Mouse (Mus musculus): Measurements from ENCODE around the gene Hist1h2bn.

Hist1h2bn gene

GRCm38 (mm10) chr13:21727948-21728572 is 25.9 kb upstream of the Hist1h2bn start:
- DNase-seq (ENCODE audit: low spot score), result no peak

GRCm38 (mm10) chr13:21729544-21729943 is 24.4 kb upstream of the Hist1h2bn start:
- DNase-seq (ENCODE audit: low spot score), result no peak

- no peak for DNase-seq (ENCODE audit: low spot score)
These were observed 20.5 kb upstream of the Hist1h2bn start for GRCm38 (mm10) chr13:21733466-21733865.

- peak; percentile 91 for DNase-seq (ENCODE audit: low spot score)
These were observed 19.7 kb upstream of the Hist1h2bn start for GRCm38 (mm10) chr13:21734010-21734905.

GRCm38 (mm10) chr13:21734906-21735767 is 18.8 kb upstream of the Hist1h2bn start, which contains the start of gene Hist1h4j:
Gene Hist1h4j (plus strand): TSS chr13:21735064.
- peak; percentile 88 for DNase-seq (ENCODE audit: low spot score)

- no peak for DNase-seq (ENCODE audit: low spot score)
These were observed 8.9 kb upstream of the Hist1h2bn start for GRCm38 (mm10) chr13:21745006-21745405.

- DNase-seq (ENCODE audit: low spot score), result peak; percentile 64
These were observed 4.3 kb upstream of the Hist1h2bn start for GRCm38 (mm10) chr13:21749387-21750158.

- peak; percentile 93 for DNase-seq (ENCODE audit: low spot score)
These were observed 3.5 kb upstream of the Hist1h2bn start, which contains the start of gene Hist1h4k for GRCm38 (mm10) chr13:21750159-21751017. Gene Hist1h4k (minus strand): TSS chr13:21750505.

- DNase-seq (ENCODE audit: low spot score), result peak; percentile 54
These were observed 2.5 kb upstream of the Hist1h2bn start for GRCm38 (mm10) chr13:21751417-21751816.

GRCm38 (mm10) chr13:21751827-21752226 is 2.1 kb upstream of the Hist1h2bn start:
- DNase-seq (ENCODE audit: low spot score), result peak; percentile 47

- DNase-seq (ENCODE audit: low spot score), result no peak
These were observed 1.6 kb upstream of the Hist1h2bn start for GRCm38 (mm10) chr13:21752356-21752755.

- DNase-seq (ENCODE audit: low spot score), result peak; percentile 73
These were observed 836 bp upstream of the Hist1h2bn start for GRCm38 (mm10) chr13:21753051-21753523.

GRCm38 (mm10) chr13:21754294-21755001 is 525 bp downstream of the Hist1h2bn start:
- DNase-seq (ENCODE audit: low spot score), result peak; percentile 91

- no peak for DNase-seq (ENCODE audit: low spot score)
These were observed 1.8 kb downstream of the Hist1h2bn start for GRCm38 (mm10) chr13:21755707-21756106.

GRCm38 (mm10) chr13:21778814-21779766 is 25.2 kb downstream of the Hist1h2bn start:
- DNase-seq (ENCODE audit: low spot score), result peak; percentile 92

- peak; percentile 93 for DNase-seq (ENCODE audit: low spot score)
These were observed 26.1 kb downstream of the Hist1h2bn start, which contains the start of gene Hist1h1b for GRCm38 (mm10) chr13:21779767-21780731. Gene Hist1h1b (minus strand): TSS chr13:21780625.

GRCm38 (mm10) chr13:21781021-21781555 is 27.2 kb downstream of the Hist1h2bn start:
- peak; percentile 56 for DNase-seq (ENCODE audit: low spot score)

Measured in c-Kit-positive CD71-positive TER-119-positive erythroid progenitor cells, embryonic 14.5 days (primary cell).